Mouse (Mus musculus): ENCODE results near the gene Taf4. TPM values are rescaled to one million over a fixed set of nuclear protein-coding genes. Genes with fewer than 3 reads are reported as not detected.

Gene Taf4
- polyA plus RNA-seq, 1 experiment from 2014 or later = 3.4 TPM

GRCm38 (mm10) chr2:179921021-179921653 lies 55.3 kb downstream of the Taf4 start:
- ATAC-seq (ENCODE audit: low FRiP score, low TSS enrichment) = no peak
- no peaks in the 10 kb centered on the region for H3K4me1 ChIP-seq (ENCODE audit: insufficient read depth, low read length)
- 97% methylated on average over 8 of the region's 8 CpGs for WGBS
- no peak overlapping the region for H3K9ac ChIP-seq (replicated peaks; ENCODE audit: low read length)
- no peaks in the 10 kb centered on the region for H3K27me3 ChIP-seq (ENCODE audit: insufficient read depth, low read length)
- peaks cover 51% of the 10 kb centered on the region for H3K36me3 ChIP-seq (ENCODE audit: insufficient read depth, low read length)
- H3K4me2 ChIP-seq (replicated peaks; ENCODE audit: low read depth, low read length) = no peak overlapping the region
- no peak overlapping the region for H3K4me3 ChIP-seq (ENCODE audit: low read length)
- no peak overlapping the region for H3K27ac ChIP-seq (ENCODE audit: low read length)
- no peaks in the 10 kb centered on the region for H3K9me3 ChIP-seq (ENCODE audit: low read length)

DNA sequence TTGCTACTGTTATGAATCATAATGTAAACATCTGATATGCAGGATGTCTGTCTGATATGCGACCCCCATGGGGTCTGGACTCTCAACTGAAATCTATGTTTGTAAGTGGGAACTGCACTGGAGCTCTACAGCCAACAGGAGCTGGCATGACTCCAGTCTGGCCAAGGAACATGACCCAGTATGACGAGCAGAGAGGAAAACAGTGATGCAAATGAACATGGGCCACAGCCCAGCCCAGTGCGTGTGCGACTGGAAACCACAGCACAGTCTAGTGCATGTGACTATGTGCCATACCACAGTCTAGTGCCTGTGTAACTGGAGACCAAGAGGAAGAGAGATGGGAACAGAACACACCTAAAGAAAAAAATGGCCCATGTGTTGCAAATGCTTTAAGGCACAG lies 56.4 kb downstream of the Taf4 start:
- no peak overlapping the region for H3K9ac ChIP-seq (replicated peaks; ENCODE audit: low read length)
- H3K27me3 ChIP-seq (ENCODE audit: insufficient read depth, low read length) = no peaks in the 10 kb centered on the region
- WGBS = 71% methylated on average over 4 of the region's 4 CpGs
- H3K4me2 ChIP-seq (replicated peaks; ENCODE audit: low read depth, low read length) = no peak overlapping the region
- H3K4me1 ChIP-seq (ENCODE audit: insufficient read depth, low read length) = no peaks in the 10 kb centered on the region
- ATAC-seq (ENCODE audit: low FRiP score, low TSS enrichment) = no peak
- peaks cover 51% of the 10 kb centered on the region for H3K36me3 ChIP-seq (ENCODE audit: insufficient read depth, low read length)
- no peak overlapping the region for H3K4me3 ChIP-seq (ENCODE audit: low read length)
- no peaks in the 10 kb centered on the region for H3K9me3 ChIP-seq (ENCODE audit: low read length)
- no peak overlapping the region for H3K27ac ChIP-seq (ENCODE audit: low read length)

DNA sequence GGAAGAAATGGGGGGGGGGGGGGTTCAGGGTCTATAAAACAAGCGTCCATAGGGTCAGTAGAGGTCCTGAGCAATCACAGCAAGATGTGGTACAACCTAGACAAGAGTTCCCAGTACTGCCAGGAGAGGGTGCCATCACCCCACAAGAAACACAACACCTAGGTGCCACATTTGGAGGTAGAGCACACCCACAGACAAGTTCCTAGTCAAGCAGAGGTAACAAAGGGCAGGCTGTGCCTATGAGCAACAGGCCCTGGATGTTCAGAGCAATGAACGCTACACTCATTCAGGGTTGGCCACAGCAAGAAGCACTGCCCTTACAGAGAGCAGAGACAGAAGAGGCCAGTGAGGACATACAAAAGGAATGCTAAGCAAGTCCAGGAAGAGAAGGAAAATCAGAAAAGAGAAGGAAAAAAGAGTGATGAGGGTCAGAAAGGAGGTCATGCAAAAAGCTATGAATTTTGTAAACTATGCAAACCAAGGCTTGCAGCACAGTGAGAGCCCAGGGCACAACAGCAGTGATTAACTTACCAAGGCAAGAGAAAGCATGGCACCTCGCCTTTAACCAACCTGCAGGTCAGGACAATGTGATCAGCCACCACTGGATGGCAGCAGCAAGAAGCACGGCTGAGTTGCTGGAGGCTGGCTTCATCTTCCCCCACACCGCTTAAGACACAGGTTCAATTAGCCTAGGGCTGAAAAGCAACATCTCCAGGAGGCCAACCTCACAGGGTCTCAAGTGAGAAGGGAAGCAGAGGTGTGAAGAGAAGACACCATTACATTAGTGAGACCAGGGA lies 59.4 kb downstream of the Taf4 start:
- Histone ChIP-seq H3K27ac (ENCODE audit: low read length) (no peak overlapping the region), H3K27me3 (ENCODE audit: insufficient read depth, low read length) (no peaks in the 10 kb centered on the region), H3K36me3 (ENCODE audit: insufficient read depth, low read length) (peaks cover 31% of the 10 kb centered on the region), H3K9me3 (ENCODE audit: low read length) (no peaks in the 10 kb centered on the region), H3K4me2 (replicated peaks; ENCODE audit: low read depth, low read length) (no peak overlapping the region), H3K9ac (replicated peaks; ENCODE audit: low read length) (no peak overlapping the region), H3K4me3 (ENCODE audit: low read length) (no peak overlapping the region), H3K4me1 (ENCODE audit: insufficient read depth, low read length) (peaks cover 12% of the 10 kb centered on the region; the same call in 1 of the 2 replicates)
- peak; percentile 53 for ATAC-seq (ENCODE audit: low FRiP score, low TSS enrichment)
- 23% methylated on average over 5 of the region's 5 CpGs for WGBS

- no peak overlapping the region for H3K27ac ChIP-seq (ENCODE audit: low read length)
- no peaks in the 10 kb centered on the region for H3K9me3 ChIP-seq (ENCODE audit: low read length)
- H3K27me3 ChIP-seq (ENCODE audit: insufficient read depth, low read length) = no peaks in the 10 kb centered on the region
- no peak overlapping the region for H3K9ac ChIP-seq (replicated peaks; ENCODE audit: low read length)
- no peak overlapping the region for H3K4me3 ChIP-seq (ENCODE audit: low read length)
- no peak overlapping the region for H3K4me2 ChIP-seq (replicated peaks; ENCODE audit: low read depth, low read length)
- H3K36me3 ChIP-seq (ENCODE audit: insufficient read depth, low read length) = peaks cover 22% of the 10 kb centered on the region
- H3K4me1 ChIP-seq (ENCODE audit: insufficient read depth, low read length) = peaks cover 12% of the 10 kb centered on the region; the same call in 1 of the 2 replicates
- ATAC-seq (ENCODE audit: low FRiP score, low TSS enrichment) = no peak
- 64% methylated on average over 2 of the region's 2 CpGs for WGBS
Observed at GRCm38 (mm10) chr2:179914246-179914645, 62.2 kb downstream of the Taf4 start.

DNA sequence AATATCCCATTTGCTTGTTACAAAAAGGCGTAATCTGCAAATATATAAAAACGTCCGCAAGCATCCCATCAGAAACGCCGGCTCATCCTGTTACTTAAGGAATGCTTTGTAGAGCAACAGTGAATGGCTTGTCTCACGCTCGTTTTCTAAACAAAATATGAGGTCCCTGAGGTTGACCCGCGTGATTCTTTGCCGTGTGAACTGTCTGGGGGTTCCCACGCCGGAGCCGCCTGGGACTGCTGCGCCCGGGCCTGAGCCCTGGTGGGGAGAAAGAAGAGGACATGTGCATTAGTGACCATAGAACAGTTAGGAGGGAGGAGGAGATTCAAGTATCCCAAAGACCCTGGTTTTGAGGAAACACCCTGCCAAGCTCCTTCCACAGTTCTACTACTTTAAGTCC lies 63.1 kb downstream of the Taf4 start:
- 67% methylated on average over 15 of the region's 15 CpGs for WGBS
- Histone ChIP-seq H3K9ac (replicated peaks; ENCODE audit: low read length) (no peak overlapping the region), H3K27ac (ENCODE audit: low read length) (no peak overlapping the region), H3K27me3 (ENCODE audit: insufficient read depth, low read length) (no peaks in the 10 kb centered on the region), H3K4me1 (ENCODE audit: insufficient read depth, low read length) (peaks cover 12% of the 10 kb centered on the region; the same call in 1 of the 2 replicates), H3K36me3 (ENCODE audit: insufficient read depth, low read length) (peaks cover 22% of the 10 kb centered on the region), H3K9me3 (ENCODE audit: low read length) (no peaks in the 10 kb centered on the region), H3K4me2 (replicated peaks; ENCODE audit: low read depth, low read length) (no peak overlapping the region), H3K4me3 (ENCODE audit: low read length) (no peak overlapping the region)
- ATAC-seq (ENCODE audit: low FRiP score, low TSS enrichment) = no peak

DNA sequence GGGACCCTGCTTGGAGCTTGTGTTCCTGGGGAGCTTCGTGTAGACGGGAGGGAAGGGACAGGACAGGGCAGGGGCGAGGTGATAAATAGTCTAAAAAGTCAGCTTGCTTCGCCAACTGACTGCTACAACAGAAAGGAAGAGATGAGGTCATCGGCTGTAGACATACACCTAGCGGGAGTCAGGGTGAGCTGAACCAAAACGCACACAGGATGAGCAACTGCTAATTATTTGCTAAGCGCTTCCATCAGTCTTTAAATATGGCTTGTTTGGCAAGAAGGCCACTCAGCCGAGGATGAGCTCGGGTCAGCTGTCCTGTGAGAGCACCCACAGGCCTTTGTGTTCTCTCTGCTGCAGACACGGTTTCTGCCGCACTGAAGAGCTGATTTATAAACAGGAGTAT lies 63.5 kb downstream of the Taf4 start:
- Histone ChIP-seq H3K36me3 (ENCODE audit: insufficient read depth, low read length) (peaks cover 22% of the 10 kb centered on the region), H3K27me3 (ENCODE audit: insufficient read depth, low read length) (no peaks in the 10 kb centered on the region), H3K4me2 (replicated peaks; ENCODE audit: low read depth, low read length) (no peak overlapping the region), H3K27ac (ENCODE audit: low read length) (no peak overlapping the region), H3K9ac (replicated peaks; ENCODE audit: low read length) (no peak overlapping the region), H3K4me1 (ENCODE audit: insufficient read depth, low read length) (peaks cover 12% of the 10 kb centered on the region; the same call in 1 of the 2 replicates), H3K9me3 (ENCODE audit: low read length) (no peaks in the 10 kb centered on the region), H3K4me3 (ENCODE audit: low read length) (no peak overlapping the region)
- peak; percentile 40; the same call in 1 of the 2 replicates for ATAC-seq (ENCODE audit: low FRiP score, low TSS enrichment)
- whole genome bisulfite sequencing = 30% methylated on average over 12 of the region's 12 CpGs

DNA sequence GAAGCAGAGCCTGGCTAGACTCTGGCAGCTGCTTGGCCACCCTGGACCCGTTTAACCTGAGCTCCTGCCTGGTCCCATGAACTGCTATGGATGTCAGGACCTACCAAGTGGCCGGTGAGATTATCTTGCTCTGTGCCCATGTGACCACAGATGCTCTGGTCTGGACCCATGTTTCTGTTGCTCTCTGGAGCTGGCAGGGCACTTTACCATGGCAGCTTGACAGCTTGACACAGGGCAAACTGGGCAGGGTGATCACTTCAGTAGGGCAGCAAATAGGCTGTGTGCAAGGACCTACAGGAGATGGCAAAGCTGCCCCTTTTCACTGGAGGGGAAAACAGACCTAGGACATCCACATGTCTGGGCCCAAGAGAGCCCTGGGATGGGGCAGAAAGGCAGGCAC lies 79.5 kb downstream of the Taf4 start:
- Histone ChIP-seq H3K4me3 (ENCODE audit: low read length) (no peak overlapping the region), H3K27me3 (ENCODE audit: insufficient read depth, low read length) (no peaks in the 10 kb centered on the region), H3K4me2 (replicated peaks; ENCODE audit: low read depth, low read length) (no peak overlapping the region), H3K36me3 (ENCODE audit: insufficient read depth, low read length) (no peaks in the 10 kb centered on the region), H3K9me3 (ENCODE audit: low read length) (no peaks in the 10 kb centered on the region), H3K4me1 (ENCODE audit: insufficient read depth, low read length) (no peaks in the 10 kb centered on the region), H3K9ac (replicated peaks; ENCODE audit: low read length) (no peak overlapping the region), H3K27ac (ENCODE audit: low read length) (no peak overlapping the region)
- ATAC-seq (ENCODE audit: low FRiP score, low TSS enrichment) = no peak
- WGBS = 83% methylated on average over 2 of the region's 2 CpGs

DNA sequence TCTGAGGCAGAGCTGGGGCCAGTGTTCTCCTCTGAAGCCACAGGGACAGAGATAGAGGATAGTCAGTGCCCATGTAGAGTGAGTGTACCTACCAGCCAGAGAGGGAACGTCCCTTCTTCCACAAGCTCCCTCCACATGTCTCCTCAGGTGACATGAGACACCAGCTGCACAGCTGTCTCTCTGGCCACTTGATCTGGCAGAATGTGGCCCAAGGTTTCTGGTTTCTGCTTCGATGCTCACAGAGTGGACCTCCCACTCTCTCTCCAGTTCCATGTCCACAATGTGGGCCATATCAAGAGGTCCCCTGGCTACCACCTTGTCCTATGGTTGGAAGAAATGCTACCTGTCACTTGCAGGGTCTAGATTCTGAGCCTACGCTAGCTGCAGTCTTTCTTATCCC lies 85.4 kb downstream of the Taf4 start:
- no peak overlapping the region for H3K4me3 ChIP-seq (ENCODE audit: low read length)
- H3K4me1 ChIP-seq (ENCODE audit: insufficient read depth, low read length) = no peaks in the 10 kb centered on the region
- WGBS = 42% methylated on average over 3 of the region's 3 CpGs
- peak; percentile 20; the same call in 1 of the 2 replicates for ATAC-seq (ENCODE audit: low FRiP score, low TSS enrichment)
- no peaks in the 10 kb centered on the region for H3K27me3 ChIP-seq (ENCODE audit: insufficient read depth, low read length)
- no peak overlapping the region for H3K9ac ChIP-seq (replicated peaks; ENCODE audit: low read length)
- H3K36me3 ChIP-seq (ENCODE audit: insufficient read depth, low read length) = no peaks in the 10 kb centered on the region
- H3K9me3 ChIP-seq (ENCODE audit: low read length) = no peaks in the 10 kb centered on the region
- no peak overlapping the region for H3K4me2 ChIP-seq (replicated peaks; ENCODE audit: low read depth, low read length)
- no peak overlapping the region for H3K27ac ChIP-seq (ENCODE audit: low read length)

DNA sequence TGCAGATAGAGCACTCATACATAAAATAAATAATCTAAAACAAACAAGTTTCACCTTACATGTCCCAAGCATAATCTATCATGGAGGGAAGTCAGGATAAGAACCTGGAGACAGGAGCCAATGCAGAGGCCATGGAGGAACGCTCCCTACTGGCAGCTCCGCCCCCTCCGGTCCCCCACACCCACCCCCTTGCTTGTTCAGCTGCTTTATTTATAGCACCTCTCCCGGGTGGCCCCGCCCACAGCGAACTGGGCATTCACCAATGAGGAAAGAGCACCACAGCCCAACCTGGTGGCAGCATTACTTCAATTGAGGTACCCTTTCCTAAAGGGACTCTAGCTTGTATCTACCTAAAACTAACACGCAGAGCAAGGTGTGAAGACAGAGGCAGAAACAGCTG lies 91.9 kb downstream of the Taf4 start:
- ATAC-seq (ENCODE audit: low FRiP score, low TSS enrichment) = no peak
- Histone ChIP-seq H3K9me3 (ENCODE audit: low read length) (no peaks in the 10 kb centered on the region), H3K4me2 (replicated peaks; ENCODE audit: low read depth, low read length) (no peak overlapping the region), H3K9ac (replicated peaks; ENCODE audit: low read length) (no peak overlapping the region), H3K4me1 (ENCODE audit: insufficient read depth, low read length) (no peaks in the 10 kb centered on the region), H3K27me3 (ENCODE audit: insufficient read depth, low read length) (no peaks in the 10 kb centered on the region), H3K27ac (ENCODE audit: low read length) (no peak overlapping the region), H3K36me3 (ENCODE audit: insufficient read depth, low read length) (no peaks in the 10 kb centered on the region), H3K4me3 (ENCODE audit: low read length) (no peak overlapping the region)
- 32% methylated on average over 7 of the region's 7 CpGs for WGBS
